Mouse (Mus musculus) hindbrain, embryonic 15.5 days (tissue): ENCODE results near the gene Ak9. TPM values are rescaled to one million over a fixed set of nuclear protein-coding genes. Genes with fewer than 3 reads are reported as not detected.

Source experiments
- ATAC-seq: fragments of 200-750 bp; cut with Nextera tagmentation; 2 replicates; pipeline ENCODE4 v1.8.0; 2017; ENCODE audit warnings: low read depth, moderate number of reproducible peaks, moderate TSS enrichment; ENCODE audit not compliant: low FRiP score
- H3K27ac ChIP-seq: fragments of 300-500 bp; sonication (generic); replicated peaks from 2 replicates; pipeline ENCODE4 v1.5.1; 2015; ENCODE audit warnings: mild to moderate bottlenecking, inconsistent platforms
- H3K27me3 ChIP-seq: fragments of 300-500 bp; sonication (generic); 2 replicates; pipeline ENCODE4 v1.6.1; 2015; ENCODE audit warnings: control low read depth, inconsistent platforms
- H3K36me3 ChIP-seq: fragments of 300-500 bp; sonication (generic); 2 replicates; pipeline ENCODE4 v1.6.1; 2015; ENCODE audit warnings: control low read depth, inconsistent platforms
- H3K4me1 ChIP-seq: fragments of 300-500 bp; sonication (generic); replicated peaks from 2 replicates; pipeline ENCODE4 v1.6.1; 2015; ENCODE audit warnings: control low read depth, inconsistent platforms
- H3K4me2 ChIP-seq: fragments of 300-500 bp; sonication (generic); 2 replicates; pipeline ENCODE4 v1.6.1; 2015; ENCODE audit warnings: moderate library complexity, mild to moderate bottlenecking, inconsistent platforms
- H3K4me3 ChIP-seq: fragments of 300-500 bp; sonication (generic); 2 replicates; pipeline ENCODE4 v1.5.1; 2015; ENCODE audit warnings: mild to moderate bottlenecking, inconsistent platforms
- H3K9ac ChIP-seq: fragments of 300-500 bp; sonication (generic); 2 replicates; pipeline ENCODE4 v1.6.1; 2015; ENCODE audit warnings: inconsistent platforms
- H3K9me3 ChIP-seq: fragments of 300-500 bp; sonication (generic); 2 replicates; pipeline ENCODE4 v1.6.1; 2016; ENCODE audit warnings: control low read depth, inconsistent platforms
- WGBS: fragments of 180-500 bp; shearing (Covaris S2); methylation state at CpG from one replicate; pipeline ENCODE4 v1.1.7; 2015; 5-methylcytosine and 5-hydroxymethylcytosine counted together
- polyA plus RNA-seq: library from polyadenylated mRNA; unstranded; fragments of >200 nt; fragmentation: Nextera tagmentation; extraction: Ambion mirVana; gene quantifications from 2 replicates; pipeline ENCODE4 v1.2.1, GENCODE M21; 2015

Gene Ak9
- polyA plus RNA-seq, 1 experiment from 2014 or later, result 0.40 TPM

- Histone ChIP-seq H3K27ac (0 out of 2 replicates have a peak overlapping the region, but pooled peaks have one; percentile 6), H3K4me2 (peak overlapping the region; percentile 22), H3K9ac (no peak overlapping the region)
These were observed 14.9 kb upstream of the Ak9 start for GRCm38 (mm10) chr10:41288771-41289415.

GRCm38 (mm10) chr10:41291021-41291420 is 12.8 kb upstream of the Ak9 start:
- no peaks in the 10 kb centered on the region for H3K36me3 ChIP-seq
- no peak for ATAC-seq
- 72% methylated on average over 2 of the region's 2 CpGs for WGBS
- H3K9me3 ChIP-seq, result no peaks in the 10 kb centered on the region
- no peak overlapping the region for H3K9ac ChIP-seq
- peaks cover 27% of the 10 kb centered on the region for H3K4me1 ChIP-seq
- no peaks in the 10 kb centered on the region for H3K27me3 ChIP-seq
- no peak overlapping the region for H3K4me2 ChIP-seq
- no peak overlapping the region for H3K27ac ChIP-seq
- no peak overlapping the region for H3K4me3 ChIP-seq

More at GRCm38 (mm10) chr10:41288771-41289415, 14.9 kb upstream of the Ak9 start:
- peak; percentile 93 for ATAC-seq
- no peaks in the 10 kb centered on the region for H3K9me3 ChIP-seq
- no peaks in the 10 kb centered on the region for H3K27me3 ChIP-seq
- 36% methylated on average over 16 of the region's 16 CpGs for WGBS
- H3K4me3 ChIP-seq, result no peak overlapping the region
- H3K36me3 ChIP-seq, result peaks cover 5% of the 10 kb centered on the region; the same call in 1 of the 2 replicates
- H3K4me1 ChIP-seq, result peaks cover 16% of the 10 kb centered on the region

GRCm38 (mm10) chr10:41293019-41293418 is 10.8 kb upstream of the Ak9 start:
- Histone ChIP-seq H3K9me3 (no peaks in the 10 kb centered on the region), H3K36me3 (no peaks in the 10 kb centered on the region), H3K27me3 (no peaks in the 10 kb centered on the region), H3K4me3 (no peak overlapping the region), H3K27ac (no peak overlapping the region), H3K4me1 (peaks cover 27% of the 10 kb centered on the region), H3K4me2 (no peak overlapping the region), H3K9ac (no peak overlapping the region)
- ATAC-seq, result no peak
- 18% methylated on average over 7 of the region's 7 CpGs for WGBS

- H3K27me3 ChIP-seq, result no peaks in the 10 kb centered on the region
- peak overlapping the region; percentile 28; the same call in 1 of the 2 replicates for H3K27ac ChIP-seq
- H3K9me3 ChIP-seq, result no peaks in the 10 kb centered on the region
- WGBS, result 41% methylated on average over 11 of the region's 11 CpGs
- ATAC-seq, result 0 out of 2 replicates have a peak, but pooled peaks have one; percentile 58
- no peaks in the 10 kb centered on the region for H3K36me3 ChIP-seq
- peaks cover 22% of the 10 kb centered on the region for H3K4me1 ChIP-seq
- no peak overlapping the region for H3K4me3 ChIP-seq
- peak overlapping the region; percentile 41 for H3K4me2 ChIP-seq
- no peak overlapping the region for H3K9ac ChIP-seq
These were observed 9.0 kb upstream of the Ak9 start for GRCm38 (mm10) chr10:41294734-41295133.

GRCm38 (mm10) chr10:41295145-41295544 is 8.6 kb upstream of the Ak9 start:
- peak overlapping the region; percentile 41 for H3K4me2 ChIP-seq
- peak overlapping the region; percentile 28; the same call in 1 of the 2 replicates for H3K27ac ChIP-seq
- H3K36me3 ChIP-seq, result no peaks in the 10 kb centered on the region
- no peak overlapping the region for H3K4me3 ChIP-seq
- ATAC-seq, result peak; percentile 73
- peaks cover 22% of the 10 kb centered on the region for H3K4me1 ChIP-seq
- 19% methylated on average over 7 of the region's 7 CpGs for WGBS
- no peaks in the 10 kb centered on the region for H3K27me3 ChIP-seq
- H3K9me3 ChIP-seq, result no peaks in the 10 kb centered on the region
- H3K9ac ChIP-seq, result no peak overlapping the region

GRCm38 (mm10) chr10:41300161-41300560 is 3.6 kb upstream of the Ak9 start:
- no peaks in the 10 kb centered on the region for H3K36me3 ChIP-seq
- 56% methylated on average over 1 of the region's 1 CpGs for WGBS

GRCm38 (mm10) chr10:41302689-41303431 is 920 bp upstream of the Ak9 start, which contains the start of gene Fig4:
Fig4 (minus strand) TSS chr10:41303260.
- Histone ChIP-seq H3K9me3 (no peaks in the 10 kb centered on the region), H3K4me2 (peak within 1 kb of the TSS; percentile 99), H3K4me1 (peaks cover 13% of the 10 kb centered on the region), H3K27ac (peak within 1 kb of the TSS; percentile 81), H3K9ac (peak within 1 kb of the TSS; percentile 77), H3K36me3 (no peaks in the 10 kb centered on the region), H3K4me3 (peak within 1 kb of the TSS; percentile 80), H3K27me3 (no peaks in the 10 kb centered on the region)
- ATAC-seq, result peak; percentile 93
- WGBS, result under 1% methylated on average over 38 of the region's 38 CpGs

More at GRCm38 (mm10) chr10:41300161-41300560, 3.6 kb upstream of the Ak9 start:
- Histone ChIP-seq H3K27me3 (no peaks in the 10 kb centered on the region), H3K4me3 (no peak overlapping the region), H3K4me1 (peaks cover 15% of the 10 kb centered on the region), H3K9ac (no peak overlapping the region), H3K4me2 (no peak overlapping the region), H3K9me3 (no peaks in the 10 kb centered on the region), H3K27ac (no peak overlapping the region)
- ATAC-seq, result no peak

- Histone ChIP-seq H3K27ac (no peak overlapping the region), H3K9ac (no peak overlapping the region), H3K4me1 (peaks cover 13% of the 10 kb centered on the region), H3K4me3 (no peak overlapping the region), H3K9me3 (no peaks in the 10 kb centered on the region), H3K4me2 (no peak overlapping the region), H3K36me3 (no peaks in the 10 kb centered on the region), H3K27me3 (no peaks in the 10 kb centered on the region)
- WGBS, result 88% methylated on average over 9 of the region's 9 CpGs
- no peak for ATAC-seq
These were observed 1.2 kb downstream of the Ak9 start for GRCm38 (mm10) chr10:41304961-41305455.

GRCm38 (mm10) chr10:41308205-41308604 is 4.4 kb downstream of the Ak9 start:
- no peaks in the 10 kb centered on the region for H3K27me3 ChIP-seq
- H3K9ac ChIP-seq, result no peak overlapping the region
- WGBS, result 91% methylated on average over 4 of the region's 4 CpGs
- H3K4me1 ChIP-seq, result 0 out of 2 replicates have a peak, but pooled peaks cover 3% of the 10 kb centered on the region
- H3K4me2 ChIP-seq, result no peak overlapping the region
- H3K4me3 ChIP-seq, result no peak overlapping the region
- H3K36me3 ChIP-seq, result no peaks in the 10 kb centered on the region
- ATAC-seq, result no peak
- H3K27ac ChIP-seq, result no peak overlapping the region
- no peaks in the 10 kb centered on the region for H3K9me3 ChIP-seq

- ATAC-seq, result no peak
These were observed 12.1 kb downstream of the Ak9 start for GRCm38 (mm10) chr10:41315866-41316265.

GRCm38 (mm10) chr10:41332533-41333043 is 28.8 kb downstream of the Ak9 start:
- no peak overlapping the region for H3K4me2 ChIP-seq
- H3K4me1 ChIP-seq, result no peaks in the 10 kb centered on the region
- no peak overlapping the region for H3K4me3 ChIP-seq
- 90% methylated on average over 2 of the region's 2 CpGs for WGBS
- no peaks in the 10 kb centered on the region for H3K36me3 ChIP-seq
- H3K27ac ChIP-seq, result no peak overlapping the region
- H3K27me3 ChIP-seq, result no peaks in the 10 kb centered on the region
- H3K9ac ChIP-seq, result no peak overlapping the region
- ATAC-seq, result no peak
- no peaks in the 10 kb centered on the region for H3K9me3 ChIP-seq

More at GRCm38 (mm10) chr10:41315866-41316265, 12.1 kb downstream of the Ak9 start:
- H3K9ac ChIP-seq, result no peak overlapping the region
- no peak overlapping the region for H3K4me2 ChIP-seq
- no peaks in the 10 kb centered on the region for H3K36me3 ChIP-seq
- H3K27me3 ChIP-seq, result no peaks in the 10 kb centered on the region
- no peaks in the 10 kb centered on the region for H3K4me1 ChIP-seq
- no peak overlapping the region for H3K27ac ChIP-seq
- H3K9me3 ChIP-seq, result no peaks in the 10 kb centered on the region
- WGBS, result 82% methylated on average over 3 of the region's 3 CpGs
- no peak overlapping the region for H3K4me3 ChIP-seq

GRCm38 (mm10) chr10:41341346-41341745 is 37.6 kb downstream of the Ak9 start:
- no peak for ATAC-seq
- no peak overlapping the region for H3K4me2 ChIP-seq
- H3K4me1 ChIP-seq, result no peaks in the 10 kb centered on the region
- H3K27ac ChIP-seq, result no peak overlapping the region
- no peaks in the 10 kb centered on the region for H3K27me3 ChIP-seq
- H3K9ac ChIP-seq, result no peak overlapping the region
- H3K36me3 ChIP-seq, result no peaks in the 10 kb centered on the region
- H3K9me3 ChIP-seq, result no peaks in the 10 kb centered on the region
- H3K4me3 ChIP-seq, result no peak overlapping the region
- 94% methylated on average over 7 of the region's 7 CpGs for WGBS
